Mouse (Mus musculus) embryonic facial prominence, embryonic 11.5 days (tissue): Measurements from ENCODE around the gene Mdh2. TPM values are rescaled to one million over a fixed set of nuclear protein-coding genes. Genes with fewer than 3 reads are reported as not detected.

Source experiments
- ATAC-seq: fragments of 200-750 bp; cut with Nextera tagmentation; replicated peaks from 2 replicates; pipeline ENCODE4 v1.8.0; 2017; ENCODE audit warnings: low read depth; ENCODE audit not compliant: insufficient number of reproducible peaks, low FRiP score, low TSS enrichment
- DNase-seq: peaks from one replicate; pipeline ENCODE4 v3.0.0-alpha.2; 2015; ENCODE audit warnings: low spot score
- H3K27ac ChIP-seq: fragments of 300-500 bp; sonication (generic); replicated peaks from 2 replicates; pipeline ENCODE4 v1.5.1; 2014; ENCODE audit warnings: mild to moderate bottlenecking, low read depth, low read length, control low read depth
- H3K27me3 ChIP-seq: fragments of 300-500 bp; sonication (generic); 2 replicates; pipeline ENCODE4 v1.6.1; 2014; ENCODE audit warnings: mild to moderate bottlenecking, low read length, moderate library complexity, mixed read lengths; ENCODE audit not compliant: control insufficient read depth, insufficient read depth
- H3K36me3 ChIP-seq: fragments of 300-500 bp; sonication (generic); replicated peaks from 2 replicates; pipeline ENCODE4 v1.6.1; 2014; ENCODE audit warnings: low read depth, mild to moderate bottlenecking, low read length, moderate library complexity, mixed read lengths; ENCODE audit not compliant: control insufficient read depth, insufficient read depth
- H3K4me1 ChIP-seq: fragments of 300-500 bp; sonication (generic); 2 replicates; pipeline ENCODE4 v1.6.1; 2014; ENCODE audit warnings: low read length, mixed read lengths; ENCODE audit not compliant: control insufficient read depth, insufficient read depth
- H3K4me2 ChIP-seq: fragments of 300-500 bp; sonication (generic); 2 replicates; pipeline ENCODE4 v1.6.1; 2014; ENCODE audit warnings: low read depth, mild to moderate bottlenecking, control low read depth, low read length, moderate library complexity
- H3K4me3 ChIP-seq: fragments of 300-500 bp; sonication (generic); 2 replicates; pipeline ENCODE4 v1.5.1; 2014; ENCODE audit warnings: low read depth, low read length, control low read depth
- H3K9ac ChIP-seq: fragments of 300-500 bp; sonication (generic); replicated peaks from 2 replicates; pipeline ENCODE4 v1.6.1; 2014; ENCODE audit warnings: mild to moderate bottlenecking, control low read depth, low read length
- H3K9me3 ChIP-seq: fragments of 300-500 bp; sonication (generic); replicated peaks from 2 replicates; pipeline ENCODE4 v1.6.1; 2016; ENCODE audit warnings: mild to moderate bottlenecking, low read length, inconsistent platforms, mixed read lengths; ENCODE audit not compliant: control insufficient read depth
- WGBS: fragments of 180-500 bp; shearing (Covaris S2); extraction: QIAGEN DNeasy Blood & Tissue Kit; methylation state at CpG from one replicate; pipeline ENCODE4 v1.1.7; 2014; 5-methylcytosine and 5-hydroxymethylcytosine counted together
- polyA plus RNA-seq: library from polyadenylated mRNA; unstranded; fragments of >200 nt; fragmentation: Nextera tagmentation; extraction: Ambion mirVana; gene quantifications from 2 replicates; pipeline ENCODE4 v1.2.1, GENCODE M21; 2014

Gene Mdh2
- 567 and 573 TPM in 2 replicates for polyA plus RNA-seq

GRCm38 (mm10) chr5:135778471-135779445 is at the start of gene Mdh2:
Gene Mdh2 (plus strand): TSS chr5:135778480.
- H3K4me2 ChIP-seq, result peak within 1 kb of the TSS; percentile 78
- H3K9me3 ChIP-seq, result no peaks in the 10 kb centered on the region
- H3K9ac ChIP-seq, result peak within 1 kb of the TSS; percentile 93
- ATAC-seq (peak; percentile 97), DNase-seq (peak; percentile 100)
- peak within 1 kb of the TSS; percentile 86 for H3K4me3 ChIP-seq
- peaks cover 2% of the 10 kb centered on the region; the same call in 1 of the 2 replicates for H3K36me3 ChIP-seq
- WGBS, result 2% methylated on average over 69 of the region's 70 CpGs
- no peaks in the 10 kb centered on the region for H3K27me3 ChIP-seq
- no peaks in the 10 kb centered on the region; the same call in 1 of the 2 replicates for H3K4me1 ChIP-seq
- H3K27ac ChIP-seq, result peak within 1 kb of the TSS; percentile 88

- Histone ChIP-seq H3K4me1 (peaks cover 16% of the 10 kb centered on the region), H3K27me3 (no peaks in the 10 kb centered on the region), H3K4me3 (no peak overlapping the region), H3K27ac (no peak overlapping the region), H3K36me3 (peaks cover 28% of the 10 kb centered on the region), H3K9ac (no peak overlapping the region), H3K4me2 (no peak overlapping the region), H3K9me3 (no peaks in the 10 kb centered on the region)
- 88% methylated on average over 13 of the region's 13 CpGs for WGBS
- DNase-seq, result no peak
- no peak for ATAC-seq
Observed at GRCm38 (mm10) chr5:135729351-135729750, 48.9 kb upstream of the Mdh2 start.

DNA sequence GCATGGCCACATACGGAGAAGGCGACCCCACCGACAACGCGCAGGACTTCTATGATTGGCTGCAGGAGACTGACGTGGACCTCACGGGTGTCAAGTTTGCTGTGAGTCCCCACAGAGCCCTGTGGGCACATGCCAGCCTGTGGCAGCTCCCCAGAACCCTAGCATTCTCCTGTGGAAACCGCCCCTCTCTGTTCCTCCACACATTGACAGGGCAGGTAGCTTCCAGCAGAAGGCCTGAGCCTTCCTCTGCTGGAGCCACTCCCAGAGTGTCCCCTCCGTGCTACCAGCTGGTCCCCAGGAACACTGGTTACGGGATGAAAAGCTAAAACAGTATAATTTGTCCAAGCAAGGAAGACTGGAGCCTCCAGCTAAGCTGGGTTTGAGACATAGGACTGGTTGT is 48.0 kb upstream of the Mdh2 start:
- Histone ChIP-seq H3K4me1 (peaks cover 7% of the 10 kb centered on the region), H3K4me3 (no peak overlapping the region), H3K27ac (no peak overlapping the region), H3K27me3 (no peaks in the 10 kb centered on the region), H3K36me3 (peaks cover 37% of the 10 kb centered on the region), H3K4me2 (no peak overlapping the region), H3K9me3 (no peaks in the 10 kb centered on the region), H3K9ac (no peak overlapping the region)
- DNase-seq (no peak), ATAC-seq (no peak)
- 94% methylated on average over 10 of the region's 10 CpGs for WGBS

- no peak overlapping the region for H3K27ac ChIP-seq
- no peak for ATAC-seq
- H3K27me3 ChIP-seq, result no peaks in the 10 kb centered on the region
- H3K36me3 ChIP-seq, result peaks cover 39% of the 10 kb centered on the region
- no peak overlapping the region for H3K4me3 ChIP-seq
- WGBS, result 93% methylated on average over 10 of the region's 10 CpGs
- H3K9ac ChIP-seq, result no peak overlapping the region
- peaks cover 2% of the 10 kb centered on the region; the same call in 1 of the 2 replicates for H3K4me1 ChIP-seq
- H3K9me3 ChIP-seq, result no peaks in the 10 kb centered on the region
- H3K4me2 ChIP-seq, result no peak overlapping the region
- no peak for DNase-seq
Observed at GRCm38 (mm10) chr5:135730916-135731315, 47.4 kb upstream of the Mdh2 start.

- Histone ChIP-seq H3K4me1 (no peaks in the 10 kb centered on the region; the same call in 1 of the 2 replicates), H3K36me3 (peaks cover 39% of the 10 kb centered on the region), H3K27me3 (no peaks in the 10 kb centered on the region), H3K27ac (no peak overlapping the region), H3K9me3 (no peaks in the 10 kb centered on the region), H3K4me3 (no peak overlapping the region), H3K4me2 (no peak overlapping the region), H3K9ac (no peak overlapping the region)
- DNase-seq (no peak), ATAC-seq (no peak)
- 91% methylated on average over 16 of the region's 16 CpGs for WGBS
Observed at GRCm38 (mm10) chr5:135731322-135731721, 47.0 kb upstream of the Mdh2 start.

GRCm38 (mm10) chr5:135733071-135733470 is 45.2 kb upstream of the Mdh2 start:
- WGBS, result 93% methylated on average over 4 of the region's 4 CpGs
- no peaks in the 10 kb centered on the region for H3K4me1 ChIP-seq
- H3K9ac ChIP-seq, result no peak overlapping the region
- H3K4me2 ChIP-seq, result no peak overlapping the region
- DNase-seq (no peak), ATAC-seq (no peak)
- no peaks in the 10 kb centered on the region for H3K9me3 ChIP-seq
- no peak overlapping the region for H3K4me3 ChIP-seq
- H3K27ac ChIP-seq, result no peak overlapping the region
- no peaks in the 10 kb centered on the region for H3K27me3 ChIP-seq
- peaks cover 39% of the 10 kb centered on the region for H3K36me3 ChIP-seq

GRCm38 (mm10) chr5:135734057-135734680 is 44.1 kb upstream of the Mdh2 start:
- Histone ChIP-seq H3K4me1 (no peaks in the 10 kb centered on the region), H3K36me3 (peaks cover 39% of the 10 kb centered on the region), H3K4me3 (no peak overlapping the region)

DNA sequence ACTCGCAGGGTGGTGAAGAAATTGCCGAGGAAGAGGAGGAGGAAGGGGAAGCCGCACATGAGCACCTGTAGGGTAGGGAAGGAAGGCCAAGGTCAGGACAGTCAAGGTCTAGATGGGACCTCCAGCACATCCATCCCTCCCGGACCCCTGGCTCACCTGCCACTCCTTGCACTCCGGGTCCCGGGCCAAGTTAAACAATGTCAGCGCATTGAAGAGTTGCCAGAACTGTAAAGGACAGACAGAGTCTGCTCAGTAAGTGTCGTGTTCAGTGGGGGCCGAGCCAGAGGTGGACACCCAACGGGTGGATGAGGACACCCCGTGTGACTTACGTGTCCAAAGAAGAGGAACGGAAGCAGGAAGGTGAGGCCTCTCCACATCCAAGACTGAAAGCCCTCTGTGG is 42.5 kb upstream of the Mdh2 start:
- no peak for DNase-seq
- Histone ChIP-seq H3K36me3 (peaks cover 32% of the 10 kb centered on the region), H3K4me3 (no peak overlapping the region), H3K4me2 (no peak overlapping the region), H3K27ac (no peak overlapping the region), H3K9ac (no peak overlapping the region), H3K9me3 (no peaks in the 10 kb centered on the region), H3K4me1 (no peaks in the 10 kb centered on the region), H3K27me3 (no peaks in the 10 kb centered on the region)
- WGBS, result 94% methylated on average over 13 of the region's 13 CpGs
- ATAC-seq, result no peak

More at GRCm38 (mm10) chr5:135734057-135734680, 44.1 kb upstream of the Mdh2 start:
- no peaks in the 10 kb centered on the region for H3K27me3 ChIP-seq
- no peak overlapping the region for H3K27ac ChIP-seq
- 95% methylated on average over 42 of the region's 42 CpGs for WGBS
- H3K4me2 ChIP-seq, result no peak overlapping the region
- no peak for DNase-seq
- H3K9me3 ChIP-seq, result no peaks in the 10 kb centered on the region
- no peak for ATAC-seq
- no peak overlapping the region for H3K9ac ChIP-seq
